Mouse (Mus musculus) cerebellum, adult 2 months (tissue): ENCODE data around the gene Cnot11.

Experiments used
- CTCF ChIP-seq: fragments of 200-500 bp; IDR thresholded peaks from 2 replicates; pipeline ENCODE4 v1.5.1; 2011; ENCODE audit warnings: low read depth, mild to moderate bottlenecking, control low read depth, low read length, moderate library complexity, borderline replicate concordance; ENCODE audit not compliant: insufficient read depth
- POLR2A ChIP-seq: fragments of 200-500 bp; IDR thresholded peaks from 2 replicates; pipeline ENCODE4 v1.6.1; 2011; ENCODE audit warnings: low read length, control low read depth, borderline replicate concordance; ENCODE audit not compliant: insufficient read depth

GRCm38 (mm10) chr1:39487370-39487769, 47.4 kb upstream of the Cnot11 start:
- TF ChIP-seq CTCF (no peak), POLR2A (no peak)
